Mouse (Mus musculus) olfactory bulb, adult 2 months (tissue): ENCODE measurements at regions not wholly inside any gene's neighbourhood (a gene's known extent, or its start where the extent isn't known, plus 50 kb on each side); places are given as distances from the start of the nearest gene placed in this dataset.

Experiments used
- CTCF ChIP-seq: fragments of 200-500 bp; IDR thresholded peaks from 2 replicates; pipeline ENCODE4 v1.5.1; 2012; ENCODE audit warnings: low read depth, mild to moderate bottlenecking, low read length, moderate library complexity; ENCODE audit not compliant: insufficient read depth
- POLR2A ChIP-seq: fragments of 200-500 bp; IDR thresholded peaks from 2 replicates; pipeline ENCODE4 v1.6.1; 2012; ENCODE audit warnings: mild to moderate bottlenecking, low read depth, low read length, moderate library complexity; ENCODE audit not compliant: insufficient read depth

GRCm38 (mm10) chr2:51531106-51531839 is 96.0 kb upstream of the Tas2r134 start:
- TF ChIP-seq CTCF (no peak), POLR2A (no peak)
